Mouse (Mus musculus) intestine, embryonic 15.5 days (tissue): ENCODE measurements at regions not wholly inside any gene's neighbourhood (a gene's known extent, or its start where the extent isn't known, plus 50 kb on each side); places are given as distances from the start of the nearest gene placed in this dataset.

ENCODE experiments used
- ATAC-seq: fragments of 200-750 bp; cut with Nextera tagmentation; 2 replicates; pipeline ENCODE4 v1.8.0; 2017; ENCODE audit warnings: moderate TSS enrichment, moderate library complexity
- H3K27ac ChIP-seq: fragments of 300-500 bp; sonication (generic); 2 replicates; pipeline ENCODE4 v1.5.1; 2015; ENCODE audit warnings: mild to moderate bottlenecking, inconsistent platforms
- H3K27me3 ChIP-seq: fragments of 300-500 bp; sonication (generic); replicated peaks from 2 replicates; pipeline ENCODE4 v1.6.1; 2015; ENCODE audit warnings: inconsistent platforms
- H3K36me3 ChIP-seq: fragments of 300-500 bp; sonication (generic); 2 replicates; pipeline ENCODE4 v1.6.1; 2015; ENCODE audit warnings: inconsistent platforms
- H3K4me1 ChIP-seq: fragments of 300-500 bp; sonication (generic); replicated peaks from 2 replicates; pipeline ENCODE4 v1.6.1; 2015; ENCODE audit warnings: inconsistent platforms
- H3K4me2 ChIP-seq: fragments of 300-500 bp; sonication (generic); replicated peaks from 2 replicates; pipeline ENCODE4 v1.6.1; 2015; ENCODE audit warnings: mild to moderate bottlenecking, inconsistent platforms
- H3K4me3 ChIP-seq: fragments of 300-500 bp; sonication (generic); replicated peaks from 2 replicates; pipeline ENCODE4 v1.5.1; 2015; ENCODE audit warnings: inconsistent platforms
- H3K9ac ChIP-seq: fragments of 300-500 bp; sonication (generic); 2 replicates; pipeline ENCODE4 v1.6.1; 2015; ENCODE audit warnings: inconsistent platforms
- H3K9me3 ChIP-seq: fragments of 300-500 bp; sonication (generic); 2 replicates; pipeline ENCODE4 v1.6.1; 2016; ENCODE audit warnings: inconsistent platforms
- WGBS: fragments of 180-500 bp; shearing (Covaris S2); methylation state at CpG from one replicate; pipeline ENCODE4 v1.1.7; 2015; 5-methylcytosine and 5-hydroxymethylcytosine counted together
- microRNA counts: library from miRNA; unstranded; fragments of <30 nt; microRNA quantifications from one replicate; lab custom pipeline; 2016

DNA sequence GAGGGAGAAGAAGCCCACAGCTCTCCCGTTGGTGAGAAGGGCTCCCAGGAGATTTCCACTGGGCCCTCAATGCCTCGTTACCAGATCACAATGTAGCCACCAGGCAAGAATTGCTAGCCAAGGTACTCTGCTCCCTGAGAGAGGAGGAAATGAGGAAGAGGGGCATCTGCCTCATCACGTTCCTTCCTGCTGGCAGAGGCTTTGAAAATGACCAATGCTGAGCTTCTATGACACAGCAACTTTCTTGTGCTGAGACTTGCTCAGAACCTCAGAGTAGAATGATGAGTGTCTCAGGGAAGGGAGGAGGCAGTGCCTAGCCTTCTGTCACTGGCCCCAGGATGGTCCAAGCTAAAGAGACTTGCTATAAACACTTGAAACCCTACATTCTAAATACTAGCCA is 78.7 kb upstream of the Hsd17b12 start:
- ATAC-seq = no peak
- Histone ChIP-seq H3K36me3 (no peaks in the 10 kb centered on the region), H3K4me3 (no peak overlapping the region), H3K9ac (no peak overlapping the region), H3K4me2 (no peak overlapping the region), H3K4me1 (0 out of 2 replicates have a peak, but pooled peaks cover 6% of the 10 kb centered on the region), H3K27me3 (peaks cover 42% of the 10 kb centered on the region), H3K9me3 (no peaks in the 10 kb centered on the region), H3K27ac (no peak overlapping the region)
- 45% methylated on average over 3 of the region's 3 CpGs for WGBS

DNA sequence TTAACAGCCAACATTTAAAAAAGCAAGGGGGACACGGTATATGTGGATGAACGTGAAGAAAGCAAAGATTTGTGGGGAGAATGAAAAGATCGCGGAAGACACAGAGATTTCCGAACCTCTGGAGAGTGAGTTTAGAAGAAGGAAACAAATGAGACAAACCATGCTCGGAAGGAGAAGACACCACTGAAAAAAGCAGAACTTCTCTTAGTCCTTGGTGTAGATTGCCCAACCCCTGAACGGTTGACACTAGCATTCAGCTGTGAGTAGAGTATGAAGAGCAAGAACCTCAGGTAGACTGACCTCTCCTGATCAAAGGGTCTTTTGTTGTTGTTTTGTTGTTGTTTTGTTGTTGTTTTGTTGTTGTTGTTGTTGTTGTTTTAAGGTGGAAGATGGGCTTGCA is 75.8 kb upstream of the Hsd17b12 start:
- H3K27me3 ChIP-seq = peaks cover 15% of the 10 kb centered on the region

DNA sequence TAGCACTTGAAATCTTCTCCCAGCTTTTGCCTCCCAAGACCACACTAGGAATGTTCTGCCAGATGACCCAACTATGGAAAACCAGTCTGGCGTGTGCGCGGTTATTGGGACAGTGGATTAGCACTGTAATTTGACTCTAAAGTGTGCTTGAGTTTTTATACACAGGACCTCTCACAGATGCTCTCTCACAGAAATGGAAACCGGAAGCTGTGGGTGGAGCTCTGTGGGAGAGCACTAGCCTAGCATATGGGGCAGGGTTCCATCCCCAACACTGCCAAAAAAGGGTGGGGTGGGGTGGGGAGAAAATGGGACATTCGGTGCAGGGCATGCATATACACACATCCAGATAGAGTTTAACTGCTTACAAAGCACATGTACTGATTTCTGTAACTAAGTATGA is 61.7 kb upstream of the Hsd17b12 start:
- H3K27me3 ChIP-seq = no peaks in the 10 kb centered on the region
- no peaks in the 10 kb centered on the region for H3K4me1 ChIP-seq
- H3K4me2 ChIP-seq = no peak overlapping the region
- WGBS = 64% methylated on average over 5 of the region's 5 CpGs
- no peaks in the 10 kb centered on the region for H3K36me3 ChIP-seq
- H3K27ac ChIP-seq = no peak overlapping the region
- H3K4me3 ChIP-seq = no peak overlapping the region
- no peak for ATAC-seq
- H3K9me3 ChIP-seq = no peaks in the 10 kb centered on the region
- H3K9ac ChIP-seq = no peak overlapping the region

More for the DNA sequence above, 75.8 kb upstream of the Hsd17b12 start:
- H3K4me2 ChIP-seq = no peak overlapping the region
- H3K9me3 ChIP-seq = no peaks in the 10 kb centered on the region
- no peak overlapping the region for H3K27ac ChIP-seq
- 86% methylated on average over 7 of the region's 7 CpGs for WGBS
- H3K4me1 ChIP-seq = no peaks in the 10 kb centered on the region
- H3K4me3 ChIP-seq = no peak overlapping the region
- ATAC-seq = no peak
- H3K36me3 ChIP-seq = no peaks in the 10 kb centered on the region
- H3K9ac ChIP-seq = no peak overlapping the region

DNA sequence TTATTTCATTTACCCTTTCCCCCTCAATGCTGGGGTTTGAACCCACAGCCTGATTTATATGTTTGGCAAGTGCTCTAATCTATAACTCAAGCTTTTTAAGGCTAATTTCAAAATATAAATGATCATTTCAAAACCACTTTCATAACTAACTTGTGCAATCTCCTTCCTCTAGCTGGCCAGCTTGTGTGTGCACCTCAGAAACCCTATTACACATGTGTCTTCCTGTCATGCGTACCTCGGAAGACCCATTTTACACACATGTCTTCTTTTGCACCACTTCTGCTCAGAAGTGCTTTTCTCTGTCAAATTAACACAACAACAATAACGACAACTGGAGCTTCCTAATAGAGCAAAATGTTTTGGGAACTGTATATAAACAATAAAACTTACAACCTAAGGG is 59.7 kb upstream of the Hsd17b12 start:
- no peaks in the 10 kb centered on the region for H3K9me3 ChIP-seq
- H3K36me3 ChIP-seq = no peaks in the 10 kb centered on the region
- H3K4me1 ChIP-seq = no peaks in the 10 kb centered on the region
- H3K4me2 ChIP-seq = no peak overlapping the region
- H3K4me3 ChIP-seq = no peak overlapping the region
- ATAC-seq = no peak
- no peak overlapping the region for H3K27ac ChIP-seq
- H3K27me3 ChIP-seq = no peaks in the 10 kb centered on the region
- H3K9ac ChIP-seq = no peak overlapping the region
- WGBS = 84% methylated on average over 3 of the region's 3 CpGs

DNA sequence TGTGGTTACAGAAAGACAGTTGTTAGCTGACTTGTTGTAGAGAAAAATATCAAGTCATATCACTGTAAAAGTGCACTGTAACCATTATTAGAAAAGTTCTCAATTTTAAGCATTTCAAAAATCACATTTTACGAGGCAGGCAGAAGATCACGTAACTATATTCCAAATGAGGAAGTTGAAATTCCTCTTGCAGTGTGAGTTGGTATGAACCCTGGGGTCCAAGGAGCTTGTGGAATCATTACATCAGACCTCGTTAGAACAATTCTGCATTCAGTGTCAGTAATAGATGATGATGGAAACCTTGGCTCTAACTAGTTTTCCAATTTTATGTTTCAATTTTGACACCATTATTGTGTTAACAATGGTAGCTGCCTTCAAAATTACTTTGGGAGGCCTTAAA is 57.7 kb upstream of the Hsd17b12 start:
- H3K36me3 ChIP-seq = no peaks in the 10 kb centered on the region
- H3K27me3 ChIP-seq = no peaks in the 10 kb centered on the region
- ATAC-seq = no peak
- no peaks in the 10 kb centered on the region for H3K9me3 ChIP-seq
- H3K9ac ChIP-seq = no peak overlapping the region
- no peaks in the 10 kb centered on the region for H3K4me1 ChIP-seq
- no peak overlapping the region for H3K4me3 ChIP-seq
- 75% methylated on average over 3 of the region's 3 CpGs for WGBS
- H3K27ac ChIP-seq = no peak overlapping the region
- H3K4me2 ChIP-seq = no peak overlapping the region

MicroRNAs encoded in the stretch of these regions (microRNA counts, 519-probe panel; counts per million panel counts)
- 2,186 counts per million, percentile 53 among the panel's probes with 10 or more counts for microRNA mmu-miR-129-3p (lab: Ali Mortazavi, UCI)
- 2,269 counts per million, percentile 57 among the panel's probes with 10 or more counts for microRNA mmu-miR-129-5p (lab: Ali Mortazavi, UCI)
